Mouse (Mus musculus) G1E (cell line): Measurements from ENCODE around the gene Gramd1b.

Experiments used
- CTCF ChIP-seq: IDR thresholded peaks from 2 replicates; pipeline ENCODE4 v1.5.1; 2012; ENCODE audit warnings: low read depth, low read length, inconsistent platforms, mixed read lengths
- POLR2AphosphoS5 ChIP-seq: IDR thresholded peaks from 2 replicates; pipeline ENCODE4 v1.6.1; 2012; ENCODE audit warnings: low read depth, low read length, inconsistent platforms; ENCODE audit not compliant: insufficient replicate concordance
- TAL1 ChIP-seq: conservative IDR thresholded peaks from 2 replicates; pipeline ENCODE4 v1.6.1; 2012; ENCODE audit warnings: low read depth, low read length, inconsistent platforms, mixed read lengths

DNA sequence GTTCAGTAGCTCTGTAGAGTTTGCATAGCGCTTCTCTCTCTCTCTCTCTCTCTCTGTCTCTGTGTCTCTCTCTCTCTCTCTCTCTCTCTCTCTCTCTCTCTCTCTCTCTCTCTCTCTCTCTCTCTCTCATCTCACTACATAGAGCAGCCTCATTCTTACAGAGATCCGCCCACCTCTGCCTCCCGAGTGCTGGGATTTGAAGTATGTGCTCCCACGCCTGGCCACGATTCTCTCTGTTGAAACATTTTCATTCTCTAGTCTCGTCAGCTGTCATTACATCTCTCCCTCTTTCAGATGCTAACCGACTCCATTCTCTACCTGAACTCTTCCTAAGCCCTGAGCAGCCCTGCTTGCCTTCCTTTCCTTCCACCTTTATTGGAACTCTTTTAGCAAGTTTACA is 9.0 kb downstream of the Gramd1b start:
- TF ChIP-seq POLR2AphosphoS5, result no peak
- no peak for TF ChIP-seq TAL1
- no peak for TF ChIP-seq CTCF
